Mouse (Mus musculus): ENCODE results near the gene Gbf1. TPM values are rescaled to one million over a fixed set of nuclear protein-coding genes. Genes with fewer than 3 reads are reported as not detected.

The Gbf1 gene
- polyA plus RNA-seq, 1 experiment, result 40.8 TPM

GRCm38 (mm10) chr19:46314872-46315742, 162.8 kb downstream of the Gbf1 start:
- Histone ChIP-seq H3K79me3 (ENCODE audit: low read depth) (no peaks in the 10 kb centered on the region), H3ac (ENCODE audit: control insufficient read depth, insufficient read length, low read depth) (no peak overlapping the region), H3K79me2 (ENCODE audit: control insufficient read depth, insufficient read depth) (no peaks in the 10 kb centered on the region), H3K36me3 (ENCODE audit: control insufficient read depth, insufficient read depth) (peaks cover 14% of the 10 kb centered on the region), H3K27me3 (ENCODE audit: control insufficient read depth, insufficient read depth, insufficient read length) (peaks cover 26% of the 10 kb centered on the region), H3K4me3 (ENCODE audit: insufficient read depth, poor library complexity, severe bottlenecking) (no peak overlapping the region)
- TF ChIP-seq MAX (IDR thresholded peaks at IDR 0.05) (no peak), MYOG (IDR thresholded peaks at IDR 0.05; ENCODE audit: control insufficient read depth, extremely low read depth, insufficient read length) (no peak), FOSL1 (IDR thresholded peaks at IDR 0.05; ENCODE audit: insufficient read depth, low read length, poor library complexity, severe bottlenecking) (no peak), CTCF (IDR thresholded peaks at IDR 0.05; ENCODE audit: control insufficient read depth, insufficient read depth, insufficient read length) (no peak), MYOD1 (IDR thresholded peaks at IDR 0.05; ENCODE audit: control insufficient read depth, insufficient read length, low read depth) (no peak), USF1 (IDR thresholded peaks at IDR 0.05; ENCODE audit: low read depth) (no peak), CEBPB (IDR thresholded peaks at IDR 0.05; ENCODE audit: low read depth) (no peak)

- Histone ChIP-seq H3K79me3 (ENCODE audit: low read depth) (no peaks in the 10 kb centered on the region), H3K4me3 (ENCODE audit: insufficient read depth, poor library complexity, severe bottlenecking) (no peak overlapping the region), H3K79me2 (ENCODE audit: control insufficient read depth, insufficient read depth) (no peaks in the 10 kb centered on the region), H3K27me3 (ENCODE audit: control insufficient read depth, insufficient read depth, insufficient read length) (peaks cover 26% of the 10 kb centered on the region), H3K36me3 (ENCODE audit: control insufficient read depth, insufficient read depth) (peaks cover 7% of the 10 kb centered on the region), H3ac (ENCODE audit: control insufficient read depth, insufficient read length, low read depth) (no peak overlapping the region)
- TF ChIP-seq USF1 (IDR thresholded peaks at IDR 0.05; ENCODE audit: low read depth), result no peak
- no peak for TF ChIP-seq MAX (IDR thresholded peaks at IDR 0.05)
- no peak for TF ChIP-seq CEBPB (IDR thresholded peaks at IDR 0.05; ENCODE audit: low read depth)
- TF ChIP-seq MYOD1 (IDR thresholded peaks at IDR 0.05; ENCODE audit: control insufficient read depth, insufficient read length, low read depth), result no peak
- no peak for TF ChIP-seq FOSL1 (IDR thresholded peaks at IDR 0.05; ENCODE audit: insufficient read depth, low read length, poor library complexity, severe bottlenecking)
- TF ChIP-seq CTCF (IDR thresholded peaks at IDR 0.05; ENCODE audit: control insufficient read depth, insufficient read depth, insufficient read length), result no peak
- no peak for TF ChIP-seq MYOG (IDR thresholded peaks at IDR 0.05; ENCODE audit: control insufficient read depth, extremely low read depth, insufficient read length)
Measured at GRCm38 (mm10) chr19:46315752-46316610, 163.7 kb downstream of the Gbf1 start.

GRCm38 (mm10) chr19:46316846-46317545, 164.7 kb downstream of the Gbf1 start:
- Histone ChIP-seq H3ac (ENCODE audit: control insufficient read depth, insufficient read length, low read depth) (no peak overlapping the region), H3K79me2 (ENCODE audit: control insufficient read depth, insufficient read depth) (no peaks in the 10 kb centered on the region), H3K79me3 (ENCODE audit: low read depth) (no peaks in the 10 kb centered on the region), H3K27me3 (ENCODE audit: control insufficient read depth, insufficient read depth, insufficient read length) (peaks cover 26% of the 10 kb centered on the region), H3K4me3 (ENCODE audit: insufficient read depth, poor library complexity, severe bottlenecking) (no peak overlapping the region), H3K36me3 (ENCODE audit: control insufficient read depth, insufficient read depth) (no peaks in the 10 kb centered on the region)
- TF ChIP-seq CTCF (IDR thresholded peaks at IDR 0.05; ENCODE audit: control insufficient read depth, insufficient read depth, insufficient read length) (no peak), CEBPB (IDR thresholded peaks at IDR 0.05; ENCODE audit: low read depth) (no peak), MYOD1 (IDR thresholded peaks at IDR 0.05; ENCODE audit: control insufficient read depth, insufficient read length, low read depth) (no peak), FOSL1 (IDR thresholded peaks at IDR 0.05; ENCODE audit: insufficient read depth, low read length, poor library complexity, severe bottlenecking) (no peak), USF1 (IDR thresholded peaks at IDR 0.05; ENCODE audit: low read depth) (no peak), MYOG (IDR thresholded peaks at IDR 0.05; ENCODE audit: control insufficient read depth, extremely low read depth, insufficient read length) (no peak), MAX (IDR thresholded peaks at IDR 0.05) (no peak)

GRCm38 (mm10) chr19:46317546-46317885, 165.2 kb downstream of the Gbf1 start:
- no peaks in the 10 kb centered on the region for H3K36me3 ChIP-seq (ENCODE audit: control insufficient read depth, insufficient read depth)
- no peaks in the 10 kb centered on the region for H3K79me2 ChIP-seq (ENCODE audit: control insufficient read depth, insufficient read depth)
- peaks cover 30% of the 10 kb centered on the region for H3K27me3 ChIP-seq (ENCODE audit: control insufficient read depth, insufficient read depth, insufficient read length)
- H3ac ChIP-seq (ENCODE audit: control insufficient read depth, insufficient read length, low read depth), result no peak overlapping the region
- no peak overlapping the region for H3K4me3 ChIP-seq (ENCODE audit: insufficient read depth, poor library complexity, severe bottlenecking)
- no peaks in the 10 kb centered on the region for H3K79me3 ChIP-seq (ENCODE audit: low read depth)
- no peak for TF ChIP-seq MAX (IDR thresholded peaks at IDR 0.05)
- no peak for TF ChIP-seq FOSL1 (IDR thresholded peaks at IDR 0.05; ENCODE audit: insufficient read depth, low read length, poor library complexity, severe bottlenecking)
- TF ChIP-seq CEBPB (IDR thresholded peaks at IDR 0.05; ENCODE audit: low read depth), result no peak
- TF ChIP-seq CTCF (IDR thresholded peaks at IDR 0.05; ENCODE audit: control insufficient read depth, insufficient read depth, insufficient read length), result no peak
- TF ChIP-seq USF1 (IDR thresholded peaks at IDR 0.05; ENCODE audit: low read depth), result no peak
- TF ChIP-seq MYOD1 (IDR thresholded peaks at IDR 0.05; ENCODE audit: control insufficient read depth, insufficient read length, low read depth), result no peak
- TF ChIP-seq MYOG (IDR thresholded peaks at IDR 0.05; ENCODE audit: control insufficient read depth, extremely low read depth, insufficient read length), result no peak

GRCm38 (mm10) chr19:46318031-46318471, 165.7 kb downstream of the Gbf1 start:
- no peak overlapping the region for H3K4me3 ChIP-seq (ENCODE audit: insufficient read depth, poor library complexity, severe bottlenecking)
- no peaks in the 10 kb centered on the region for H3K36me3 ChIP-seq (ENCODE audit: control insufficient read depth, insufficient read depth)
- H3K27me3 ChIP-seq (ENCODE audit: control insufficient read depth, insufficient read depth, insufficient read length), result peaks cover 31% of the 10 kb centered on the region
- H3K79me3 ChIP-seq (ENCODE audit: low read depth), result no peaks in the 10 kb centered on the region
- H3ac ChIP-seq (ENCODE audit: control insufficient read depth, insufficient read length, low read depth), result no peak overlapping the region
- H3K79me2 ChIP-seq (ENCODE audit: control insufficient read depth, insufficient read depth), result no peaks in the 10 kb centered on the region
- TF ChIP-seq MAX (IDR thresholded peaks at IDR 0.05), result no peak
- no peak for TF ChIP-seq MYOD1 (IDR thresholded peaks at IDR 0.05; ENCODE audit: control insufficient read depth, insufficient read length, low read depth)
- no peak for TF ChIP-seq USF1 (IDR thresholded peaks at IDR 0.05; ENCODE audit: low read depth)
- no peak for TF ChIP-seq FOSL1 (IDR thresholded peaks at IDR 0.05; ENCODE audit: insufficient read depth, low read length, poor library complexity, severe bottlenecking)
- TF ChIP-seq CEBPB (IDR thresholded peaks at IDR 0.05; ENCODE audit: low read depth), result no peak
- no peak for TF ChIP-seq CTCF (IDR thresholded peaks at IDR 0.05; ENCODE audit: control insufficient read depth, insufficient read depth, insufficient read length)
- no peak for TF ChIP-seq MYOG (IDR thresholded peaks at IDR 0.05; ENCODE audit: control insufficient read depth, extremely low read depth, insufficient read length)
